Mouse (Mus musculus) cerebellum, postnatal 4 days (tissue): ENCODE data around the gene Bcar3.

Experiments used
- DNase-seq, 2 experiments: peaks; one replicate each; pipeline ENCODE4 v3.0.0; 2022; ENCODE audit warnings: low spot score in 2 of 2, mixed read lengths in 1 of 2

Gene Bcar3

GRCm38 (mm10) chr3:122418564-122419274 lies 124.8 kb downstream of the Bcar3 start:
- DNase-seq = no peak

DNA sequence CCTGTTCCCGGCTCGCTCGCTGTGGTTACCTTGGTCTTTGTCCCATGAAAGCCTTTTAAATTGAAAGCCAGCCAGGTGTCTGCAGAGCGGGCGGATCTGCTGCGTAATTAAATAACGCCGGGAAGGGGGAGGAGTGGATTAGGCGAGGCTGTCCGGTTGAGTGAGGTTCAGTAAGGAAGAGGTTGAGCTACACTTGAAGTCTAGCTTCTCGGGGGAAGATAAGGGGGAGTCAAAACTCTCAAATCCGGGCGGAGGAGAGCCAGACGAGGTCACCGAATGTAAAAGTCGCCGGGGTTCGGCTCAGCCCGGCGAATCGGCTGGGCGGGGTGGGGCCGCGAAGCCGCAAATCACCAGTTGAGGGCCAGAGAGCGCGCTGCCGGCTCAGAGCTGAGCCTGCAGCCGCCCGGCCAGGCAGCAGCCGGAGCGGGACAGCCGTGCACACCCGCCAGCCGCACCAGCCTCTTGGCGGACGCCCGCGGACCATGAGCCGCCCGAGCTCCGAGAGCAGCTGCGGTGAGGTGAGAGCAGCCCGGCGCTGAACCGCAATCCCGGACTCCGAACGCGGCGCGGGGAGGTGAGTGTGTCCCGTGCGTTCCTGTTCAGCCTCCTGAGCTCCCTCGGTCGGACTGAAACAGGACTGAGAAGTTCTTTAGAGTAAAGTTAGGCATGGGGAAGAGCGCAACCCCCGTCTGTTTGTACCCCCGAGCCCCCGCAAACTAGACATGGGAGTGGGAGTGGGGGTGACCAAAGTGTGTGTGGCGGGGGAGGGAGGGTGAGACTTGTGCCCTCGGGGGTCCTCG lies 125.9 kb downstream of the Bcar3 start:
- DNase-seq = peak; percentile 28 to 62

DNA sequence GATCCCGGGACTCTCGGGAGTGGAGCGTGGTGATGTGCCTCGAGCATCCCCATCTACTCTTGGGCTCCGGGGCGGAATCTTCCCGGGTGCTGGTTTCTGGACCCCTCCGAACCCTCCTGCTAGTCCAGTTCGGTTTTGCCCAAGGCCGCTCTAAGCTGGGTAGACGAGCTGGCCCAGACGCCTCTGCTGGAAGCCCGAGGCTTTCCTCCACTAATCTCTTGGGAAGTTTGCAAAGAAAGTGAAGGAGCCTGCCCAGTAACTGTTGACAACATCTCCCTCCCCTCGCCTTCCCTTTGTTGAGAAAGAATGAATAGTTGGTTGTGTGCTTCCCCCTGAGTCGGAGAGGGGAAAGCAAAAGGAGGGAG lies 126.5 kb downstream of the Bcar3 start:
- peak in 1 of 2 experiments; percentile 14 for DNase-seq

DNA sequence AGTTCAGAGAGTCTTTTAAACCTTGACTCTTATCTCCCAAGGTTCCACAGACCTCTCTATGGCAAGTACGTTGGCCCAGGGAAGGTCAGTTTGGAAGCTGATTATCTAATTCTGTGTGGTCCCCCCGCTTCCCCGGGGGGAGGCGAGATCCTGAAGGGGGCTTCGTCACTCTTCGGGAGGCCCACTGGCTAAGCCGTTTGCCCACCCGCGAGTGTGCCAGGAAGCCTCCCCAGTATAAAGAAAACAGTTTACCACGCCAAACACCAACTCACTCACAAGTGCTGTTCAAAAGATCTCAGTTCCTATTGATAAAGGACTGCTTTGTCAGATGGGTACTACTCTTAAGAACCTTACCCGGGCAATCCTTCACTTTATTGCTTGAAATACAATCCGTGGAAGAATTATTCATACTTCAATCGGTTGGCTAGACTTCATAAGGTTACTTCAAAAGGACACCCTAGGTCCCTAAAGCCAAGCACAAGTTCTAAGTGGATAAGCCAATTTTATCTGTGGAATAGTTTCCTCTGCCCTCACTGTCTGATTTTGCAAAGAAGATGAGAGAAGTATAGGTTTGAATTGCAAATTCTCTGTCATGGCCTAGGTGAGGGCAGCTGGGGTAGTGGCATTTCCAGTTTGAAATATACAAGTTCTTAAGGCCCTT lies 127.2 kb downstream of the Bcar3 start:
- DNase-seq = no peak

GRCm38 (mm10) chr3:122421802-122422201 lies 127.9 kb downstream of the Bcar3 start:
- DNase-seq = no peak

GRCm38 (mm10) chr3:122422276-122422675 lies 128.3 kb downstream of the Bcar3 start:
- no peak for DNase-seq

- DNase-seq = no peak
These were observed 129.7 kb downstream of the Bcar3 start for GRCm38 (mm10) chr3:122423643-122424042.

- DNase-seq = no peak
These were observed 134.4 kb downstream of the Bcar3 start for GRCm38 (mm10) chr3:122428325-122428821.

DNA sequence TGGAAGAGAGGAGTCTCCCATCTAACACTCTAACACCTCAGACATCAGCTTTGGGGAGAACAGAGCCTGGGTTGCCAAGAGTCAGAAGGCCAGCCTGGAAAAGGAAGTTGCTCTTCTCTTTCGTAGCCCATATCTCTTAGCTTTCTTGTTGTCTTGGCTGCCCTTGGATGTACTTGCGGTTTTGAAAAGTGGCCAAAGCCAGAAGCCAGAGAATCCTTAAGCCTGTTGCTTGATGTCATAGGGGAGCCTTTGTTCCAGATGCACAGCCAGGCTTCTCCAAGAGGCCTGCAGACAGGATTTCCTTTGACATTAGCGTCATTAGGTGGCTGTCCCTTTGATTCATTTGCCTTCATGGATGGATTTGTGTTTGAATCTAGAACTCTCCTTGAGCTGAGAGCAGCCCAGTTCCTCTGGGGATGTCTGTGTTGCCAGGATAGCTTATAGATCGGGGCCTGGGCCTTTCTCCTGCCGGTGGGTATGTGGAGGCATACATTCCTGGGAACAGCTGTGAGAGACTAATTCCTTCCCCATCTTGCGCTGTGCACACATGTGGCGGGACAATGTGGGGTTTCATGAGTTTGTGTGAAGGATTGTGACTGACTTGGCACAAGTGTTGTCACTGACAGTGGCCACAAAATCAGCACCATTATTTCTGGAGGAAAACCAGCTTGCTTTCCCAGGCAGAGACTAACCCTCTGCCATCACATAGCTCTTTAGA lies 137.0 kb downstream of the Bcar3 start:
- DNase-seq = no peak

GRCm38 (mm10) chr3:122432811-122433406 lies 139.0 kb downstream of the Bcar3 start:
- no peak for DNase-seq

- no peak for DNase-seq
These were observed 140.2 kb downstream of the Bcar3 start for GRCm38 (mm10) chr3:122433975-122434626.

DNA sequence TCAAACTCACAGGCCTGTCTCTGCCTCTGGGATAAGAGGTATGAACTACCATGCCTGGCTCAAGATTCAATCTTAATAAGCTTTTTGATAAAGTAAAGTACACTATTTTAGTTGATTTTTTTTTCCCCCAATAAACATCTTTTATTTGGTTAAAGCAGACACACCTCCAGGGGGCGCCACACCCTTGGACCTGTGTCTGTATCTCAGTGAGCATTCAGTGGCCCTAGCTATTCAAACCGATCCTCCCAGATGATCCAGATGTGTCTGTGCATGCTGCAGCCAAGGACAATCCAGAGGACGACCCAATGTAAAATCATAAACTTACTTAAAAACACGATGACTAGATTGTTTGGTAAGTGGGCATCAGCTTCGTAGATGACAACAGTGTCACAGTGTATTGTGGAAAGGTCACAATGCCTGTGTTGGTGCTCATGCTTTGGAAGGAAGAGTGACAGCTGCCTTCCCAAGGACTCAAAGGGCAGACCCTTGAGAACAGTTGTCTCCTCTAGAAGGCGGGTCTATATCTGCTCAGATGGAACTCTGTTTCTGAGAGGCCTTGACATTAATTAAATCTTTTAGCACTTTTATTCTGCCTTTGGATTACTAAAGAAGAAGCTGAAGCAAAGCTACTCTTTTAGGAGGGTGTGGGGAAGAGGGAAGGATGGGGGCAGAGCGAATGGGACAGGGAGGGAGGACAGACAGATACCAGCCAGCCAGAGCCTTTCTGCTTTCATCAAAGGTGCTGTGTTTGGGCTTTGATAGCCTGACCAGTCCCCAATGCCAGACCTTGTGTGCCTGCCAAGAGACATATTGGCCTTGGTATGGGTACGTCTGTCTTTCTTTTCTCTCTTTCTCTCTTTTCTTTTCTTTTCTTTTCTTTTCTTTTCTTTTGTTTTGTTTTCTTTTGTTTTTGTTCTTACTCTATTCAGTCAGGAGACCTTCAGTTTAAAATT lies 141.3 kb downstream of the Bcar3 start:
- no peak for DNase-seq

GRCm38 (mm10) chr3:122438143-122438825 lies 144.3 kb downstream of the Bcar3 start:
- DNase-seq = no peak

DNA sequence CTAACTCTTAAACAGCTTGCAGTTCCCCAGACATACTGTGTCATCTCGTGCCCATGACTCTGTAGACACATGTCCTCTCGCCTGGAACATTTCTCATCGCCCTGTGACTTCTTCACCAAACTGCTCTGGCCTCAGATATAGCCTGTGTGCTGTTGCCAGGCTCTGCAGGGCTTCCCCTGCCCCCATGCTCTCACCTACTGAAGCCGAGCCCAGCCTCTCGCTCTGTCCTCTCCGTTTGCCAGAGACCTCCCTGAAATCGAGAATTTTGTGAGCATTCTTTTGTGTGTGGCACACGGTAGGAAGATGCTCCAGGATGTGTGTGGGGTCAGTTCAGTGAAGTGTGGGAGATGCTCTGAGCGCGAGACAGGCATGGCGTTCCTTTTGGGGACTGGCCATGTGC lies 151.8 kb downstream of the Bcar3 start:
- no peak for DNase-seq

DNA sequence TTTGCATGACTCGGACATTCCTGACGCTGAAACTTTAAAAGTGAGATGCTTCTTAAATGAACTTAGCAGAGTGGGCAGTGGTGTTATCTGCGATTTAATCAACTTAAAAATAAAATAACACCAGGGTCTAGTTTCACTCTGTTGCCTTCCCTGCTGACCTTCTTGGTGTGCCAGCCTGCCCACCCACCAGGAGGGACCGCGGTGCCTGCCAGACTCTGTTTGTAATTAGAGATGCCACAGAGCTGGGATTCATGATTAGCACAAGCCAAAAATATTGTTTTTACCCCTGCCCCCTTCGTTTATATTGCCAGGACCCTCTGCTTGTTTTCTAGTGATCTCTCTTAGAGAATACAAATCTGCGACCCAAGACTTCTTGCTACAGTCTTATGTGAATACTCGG lies 152.7 kb downstream of the Bcar3 start:
- DNase-seq = no peak

GRCm38 (mm10) chr3:122448196-122448595 lies 154.3 kb downstream of the Bcar3 start:
- no peak for DNase-seq

GRCm38 (mm10) chr3:122450041-122450440 lies 156.1 kb downstream of the Bcar3 start:
- no peak for DNase-seq

- DNase-seq = no peak
These were observed 159.9 kb downstream of the Bcar3 start for GRCm38 (mm10) chr3:122453875-122454274.

- DNase-seq = no peak
These were observed 162.2 kb downstream of the Bcar3 start for GRCm38 (mm10) chr3:122456156-122456555.
